In genomic region chr17:8988119-8988807, GRCm38 (mm10) we compare ENCODE assay signal across 8 mouse cellular contexts. TPM values are rescaled to one million over a fixed set of nuclear protein-coding genes. Genes with fewer than 3 reads are reported as not detected.
A peak's percentile ranks its signal among the peaks of the same experiment; 100 is the strongest.
DNase-seq lines count a peak whose midpoint lies in the region; ATAC-seq lines count a peak whose summit lies in the region.

Gene 1700010I14Rik (plus strand): TSS chr17:8988333.

- H3K4me2 ChIP-seq in embryonic facial prominence, embryonic 12.5 days (replicated peaks) = peak within 1 kb of the TSS; percentile 62
- peak within 1 kb of the TSS; percentile 59 for H3K4me2 ChIP-seq in limb, embryonic 12.5 days
- peak within 1 kb of the TSS; percentile 68 for H3K4me2 ChIP-seq in midbrain, embryonic 14.5 days (ENCODE audit: low read length)

- H3K36me3 ChIP-seq in embryonic facial prominence, embryonic 12.5 days = peaks cover 7% of the 10 kb centered on the region; the same call in 1 of the 2 replicates
- H3K36me3 ChIP-seq in limb, embryonic 12.5 days = peaks cover 6% of the 10 kb centered on the region; the same call in 1 of the 2 replicates
- peaks cover 13% of the 10 kb centered on the region for H3K36me3 ChIP-seq in midbrain, embryonic 14.5 days (ENCODE audit: control insufficient read depth, insufficient read depth, low read length)

- H3K27me3 ChIP-seq in embryonic facial prominence, embryonic 12.5 days = no peaks in the 10 kb centered on the region
- no peaks in the 10 kb centered on the region for H3K27me3 ChIP-seq in limb, embryonic 12.5 days
- no peaks in the 10 kb centered on the region for H3K27me3 ChIP-seq in midbrain, embryonic 14.5 days (ENCODE audit: control insufficient read depth, insufficient read depth, low read length)

- 3% methylated on average over 13 of the region's 13 CpGs for WGBS in embryonic facial prominence, embryonic 12.5 days
- WGBS in limb, embryonic 12.5 days = 6% methylated on average over 13 of the region's 13 CpGs
- 2% methylated on average over 13 of the region's 13 CpGs for WGBS in midbrain, embryonic 14.5 days

- ATAC-seq in cerebellum, adult (ENCODE audit: insufficient number of reproducible peaks, low FRiP score, low TSS enrichment) = no peak
- peak; percentile 50; the same call in 1 of the 2 replicates for ATAC-seq in embryonic facial prominence, embryonic 12.5 days (ENCODE audit: insufficient number of reproducible peaks, insufficient read depth, low FRiP score, low TSS enrichment)
- ATAC-seq in limb, embryonic 12.5 days (ENCODE audit: insufficient number of reproducible peaks, insufficient read depth, low FRiP score, low TSS enrichment, low read depth) = no peak
- peak; percentile 48; the same call in 1 of the 2 replicates for ATAC-seq in midbrain, embryonic 14.5 days (ENCODE audit: low FRiP score, low TSS enrichment)

- DNase-seq in cerebellum, adult 11 months = peak; percentile 41
- peak; percentile 79 for DNase-seq in heart, adult 8-10 months (ENCODE audit: low spot score)
- DNase-seq in kidney, adult 8-10 months = peak; percentile 88 to 93
- DNase-seq in midbrain, embryonic 14.5 days = peak; percentile 91
- peak; percentile 69 to 76 for DNase-seq in spleen, adult 18-20 months

- H3K27ac ChIP-seq in embryonic facial prominence, embryonic 12.5 days = no peak within 1 kb of the TSS
- H3K27ac ChIP-seq in limb, embryonic 12.5 days = no peak within 1 kb of the TSS
- no peak within 1 kb of the TSS for H3K27ac ChIP-seq in midbrain, embryonic 14.5 days (replicated peaks; ENCODE audit: low read depth, low read length)

- peaks cover 8% of the 10 kb centered on the region; the same call in 1 of the 2 replicates for H3K4me1 ChIP-seq in embryonic facial prominence, embryonic 12.5 days
- peaks cover 8% of the 10 kb centered on the region for H3K4me1 ChIP-seq in limb, embryonic 12.5 days (replicated peaks)
- peaks cover 10% of the 10 kb centered on the region for H3K4me1 ChIP-seq in midbrain, embryonic 14.5 days (ENCODE audit: control insufficient read depth, insufficient read depth, low read length)

- H3K9me3 ChIP-seq in embryonic facial prominence, embryonic 12.5 days = no peaks in the 10 kb centered on the region
- no peaks in the 10 kb centered on the region for H3K9me3 ChIP-seq in limb, embryonic 12.5 days
- no peaks in the 10 kb centered on the region for H3K9me3 ChIP-seq in midbrain, embryonic 14.5 days (ENCODE audit: control insufficient read depth, low read length)

- no peak within 1 kb of the TSS for H3K9ac ChIP-seq in embryonic facial prominence, embryonic 12.5 days
- 0 out of 2 replicates have a peak within 1 kb of the TSS, but pooled peaks have one; percentile 37 for H3K9ac ChIP-seq in limb, embryonic 12.5 days (replicated peaks)
- peak within 1 kb of the TSS; percentile 30; the same call in 1 of the 2 replicates for H3K9ac ChIP-seq in midbrain, embryonic 14.5 days (replicated peaks; ENCODE audit: low read length)

- H3K4me3 ChIP-seq in embryonic facial prominence, embryonic 12.5 days = peak within 1 kb of the TSS; percentile 36
- H3K4me3 ChIP-seq in limb, embryonic 12.5 days (replicated peaks) = peak within 1 kb of the TSS; percentile 39
- peak within 1 kb of the TSS; percentile 40 for H3K4me3 ChIP-seq in midbrain, embryonic 14.5 days (replicated peaks; ENCODE audit: low read depth, low read length)

RNA-seq across cellular contexts. Expression of gene 1700010I14Rik, which starts in this region (rescaled TPM):
- polyA plus RNA-seq in embryonic facial prominence, embryonic 12.5 days (2016; fragmentation: Nextera tagmentation; extraction: Ambion mirVana) = 1.7 and 1.8 TPM in 2 replicates
- under 1 TPM in 2 of 4 experiments, not detected in 2; 0.16 to 0.40 TPM for total RNA-seq in heart, adult 8-10 months (2022)
- polyA plus RNA-seq in limb, embryonic 12.5 days (2016; fragmentation: Nextera tagmentation; extraction: Ambion mirVana) = 2.2 and 2.3 TPM in 2 replicates
- 1.9 and 2.7 TPM in 2 replicates for polyA plus RNA-seq in midbrain, embryonic 14.5 days (2014; fragmentation: Nextera tagmentation; extraction: Ambion mirVana)

Comparison
In these comparisons a context has a peak if more than half of its experiments do, and no peak if none do; other contexts are left out.
1. Peak in DNase-seq in heart, adult 8-10 months; RNA of the gene not detected or under 1 TPM.
2. DNase-seq: peak in every context shown above with its lines; median percentile 91 in midbrain, embryonic 14.5 days; 90 in kidney, adult 8-10 months; 79 in heart, adult 8-10 months; 72 in spleen, adult 18-20 months; 41 in cerebellum, adult 11 months.
3. ATAC-seq: peak in embryonic facial prominence, embryonic 12.5 days (single experiment) and midbrain, embryonic 14.5 days (single experiment); none in cerebellum, adult (single experiment) and limb, embryonic 12.5 days (single experiment).
4. Peak in every context shown above with its lines, with median percentiles within 50 percentile points of each other: H3K4me2 ChIP-seq and H3K4me3 ChIP-seq.